Mouse (Mus musculus): ENCODE data around the gene Npm1. TPM values are rescaled to one million over a fixed set of nuclear protein-coding genes. Genes with fewer than 3 reads are reported as not detected.

Gene Npm1
- polyA plus RNA-seq, 1 experiment from 2014 or later, result 506 TPM

- Histone ChIP-seq H3K27me3 (ENCODE audit: control insufficient read depth, insufficient read depth, low read length) (peaks cover 88% of the 10 kb centered on the region), H3K4me2 (ENCODE audit: low read length) (peak overlapping the region; percentile 49), H3K4me1 (ENCODE audit: control insufficient read depth, insufficient read depth, low read length) (peaks cover 20% of the 10 kb centered on the region; the same call in 1 of the 2 replicates), H3K27ac (replicated peaks; ENCODE audit: low read depth, low read length) (no peak overlapping the region), H3K9ac (replicated peaks; ENCODE audit: low read length) (0 out of 2 replicates have a peak overlapping the region, but pooled peaks have one; percentile 20), H3K9me3 (ENCODE audit: control insufficient read depth, low read length) (0 out of 2 replicates have a peak, but pooled peaks cover 6% of the 10 kb centered on the region), H3K36me3 (ENCODE audit: control insufficient read depth, insufficient read depth, low read length) (no peaks in the 10 kb centered on the region), H3K4me3 (replicated peaks; ENCODE audit: low read depth, low read length) (peak overlapping the region; percentile 23)
- ATAC-seq (ENCODE audit: low FRiP score, low TSS enrichment) (no peak), DNase-seq (peak; percentile 78)
- WGBS, result under 1% methylated on average over 76 of the region's 76 CpGs
Measured at GRCm38 (mm10) chr11:33200764-33201625, 38.0 kb upstream of the Npm1 start.

- WGBS, result under 1% methylated on average over 45 of the region's 45 CpGs
- DNase-seq, result peak; percentile 58
- Histone ChIP-seq H3K27me3 (ENCODE audit: control insufficient read depth, insufficient read depth, low read length) (peaks cover 88% of the 10 kb centered on the region), H3K4me2 (ENCODE audit: low read length) (peak overlapping the region; percentile 49), H3K4me1 (ENCODE audit: control insufficient read depth, insufficient read depth, low read length) (peaks cover 20% of the 10 kb centered on the region; the same call in 1 of the 2 replicates), H3K9me3 (ENCODE audit: control insufficient read depth, low read length) (0 out of 2 replicates have a peak, but pooled peaks cover 6% of the 10 kb centered on the region), H3K27ac (replicated peaks; ENCODE audit: low read depth, low read length) (no peak overlapping the region), H3K9ac (replicated peaks; ENCODE audit: low read length) (no peak overlapping the region), H3K4me3 (replicated peaks; ENCODE audit: low read depth, low read length) (peak overlapping the region; percentile 23), H3K36me3 (ENCODE audit: control insufficient read depth, insufficient read depth, low read length) (no peaks in the 10 kb centered on the region)
- ATAC-seq (ENCODE audit: low FRiP score, low TSS enrichment), result no peak
Measured at GRCm38 (mm10) chr11:33199906-33200763, 37.1 kb upstream of the Npm1 start.

- H3K4me3 ChIP-seq (replicated peaks; ENCODE audit: low read depth, low read length), result no peak overlapping the region
Measured at GRCm38 (mm10) chr11:33199117-33199514, 36.1 kb upstream of the Npm1 start.

GRCm38 (mm10) chr11:33198351-33199116, 35.5 kb upstream of the Npm1 start:
- H3K27me3 ChIP-seq (ENCODE audit: control insufficient read depth, insufficient read depth, low read length), result peaks cover 86% of the 10 kb centered on the region
- H3K36me3 ChIP-seq (ENCODE audit: control insufficient read depth, insufficient read depth, low read length), result no peaks in the 10 kb centered on the region
- H3K9ac ChIP-seq (replicated peaks; ENCODE audit: low read length), result no peak overlapping the region
- no peak overlapping the region for H3K27ac ChIP-seq (replicated peaks; ENCODE audit: low read depth, low read length)
- H3K4me3 ChIP-seq (replicated peaks; ENCODE audit: low read depth, low read length), result no peak overlapping the region
- DNase-seq, result no peak
- H3K9me3 ChIP-seq (ENCODE audit: control insufficient read depth, low read length), result 0 out of 2 replicates have a peak, but pooled peaks cover 6% of the 10 kb centered on the region
- ATAC-seq (ENCODE audit: low FRiP score, low TSS enrichment), result no peak
- H3K4me1 ChIP-seq (ENCODE audit: control insufficient read depth, insufficient read depth, low read length), result peaks cover 13% of the 10 kb centered on the region; the same call in 1 of the 2 replicates
- WGBS, result 18% methylated on average over 22 of the region's 22 CpGs
- no peak overlapping the region for H3K4me2 ChIP-seq (ENCODE audit: low read length)

More at GRCm38 (mm10) chr11:33199117-33199514, 36.1 kb upstream of the Npm1 start:
- Histone ChIP-seq H3K9me3 (ENCODE audit: control insufficient read depth, low read length) (0 out of 2 replicates have a peak, but pooled peaks cover 6% of the 10 kb centered on the region), H3K27ac (replicated peaks; ENCODE audit: low read depth, low read length) (no peak overlapping the region), H3K27me3 (ENCODE audit: control insufficient read depth, insufficient read depth, low read length) (peaks cover 82% of the 10 kb centered on the region), H3K9ac (replicated peaks; ENCODE audit: low read length) (no peak overlapping the region), H3K4me2 (ENCODE audit: low read length) (no peak overlapping the region), H3K4me1 (ENCODE audit: control insufficient read depth, insufficient read depth, low read length) (peaks cover 18% of the 10 kb centered on the region; the same call in 1 of the 2 replicates), H3K36me3 (ENCODE audit: control insufficient read depth, insufficient read depth, low read length) (no peaks in the 10 kb centered on the region)
- ATAC-seq (ENCODE audit: low FRiP score, low TSS enrichment) (no peak), DNase-seq (peak; percentile 38)
- 2% methylated on average over 15 of the region's 15 CpGs for WGBS

GRCm38 (mm10) chr11:33197673-33198072, 34.7 kb upstream of the Npm1 start:
- ATAC-seq (ENCODE audit: low FRiP score, low TSS enrichment), result no peak
- Histone ChIP-seq H3K9me3 (ENCODE audit: control insufficient read depth, low read length) (0 out of 2 replicates have a peak, but pooled peaks cover 6% of the 10 kb centered on the region), H3K27me3 (ENCODE audit: control insufficient read depth, insufficient read depth, low read length) (peaks cover 84% of the 10 kb centered on the region), H3K4me2 (ENCODE audit: low read length) (no peak overlapping the region), H3K36me3 (ENCODE audit: control insufficient read depth, insufficient read depth, low read length) (no peaks in the 10 kb centered on the region), H3K27ac (replicated peaks; ENCODE audit: low read depth, low read length) (no peak overlapping the region), H3K9ac (replicated peaks; ENCODE audit: low read length) (no peak overlapping the region), H3K4me1 (ENCODE audit: control insufficient read depth, insufficient read depth, low read length) (0 out of 2 replicates have a peak, but pooled peaks cover 12% of the 10 kb centered on the region), H3K4me3 (replicated peaks; ENCODE audit: low read depth, low read length) (no peak overlapping the region)
- 20% methylated on average over 15 of the region's 15 CpGs for WGBS
- no peak for DNase-seq

- Histone ChIP-seq H3K27me3 (ENCODE audit: control insufficient read depth, insufficient read depth, low read length) (peaks cover 79% of the 10 kb centered on the region), H3K9me3 (ENCODE audit: control insufficient read depth, low read length) (0 out of 2 replicates have a peak, but pooled peaks cover 6% of the 10 kb centered on the region), H3K4me3 (replicated peaks; ENCODE audit: low read depth, low read length) (no peak overlapping the region), H3K9ac (replicated peaks; ENCODE audit: low read length) (no peak overlapping the region), H3K27ac (replicated peaks; ENCODE audit: low read depth, low read length) (no peak overlapping the region), H3K4me1 (ENCODE audit: control insufficient read depth, insufficient read depth, low read length) (0 out of 2 replicates have a peak, but pooled peaks cover 12% of the 10 kb centered on the region), H3K36me3 (ENCODE audit: control insufficient read depth, insufficient read depth, low read length) (no peaks in the 10 kb centered on the region), H3K4me2 (ENCODE audit: low read length) (no peak overlapping the region)
- WGBS, result 26% methylated on average over 13 of the region's 13 CpGs
- DNase-seq (no peak), ATAC-seq (ENCODE audit: low FRiP score, low TSS enrichment) (no peak)
Measured at GRCm38 (mm10) chr11:33197133-33197514, 34.1 kb upstream of the Npm1 start.

GRCm38 (mm10) chr11:33196447-33197132, 33.6 kb upstream of the Npm1 start:
- Histone ChIP-seq H3K4me2 (ENCODE audit: low read length) (no peak overlapping the region), H3K27me3 (ENCODE audit: control insufficient read depth, insufficient read depth, low read length) (peaks cover 73% of the 10 kb centered on the region), H3K9me3 (ENCODE audit: control insufficient read depth, low read length) (0 out of 2 replicates have a peak, but pooled peaks cover 6% of the 10 kb centered on the region), H3K27ac (replicated peaks; ENCODE audit: low read depth, low read length) (no peak overlapping the region), H3K4me3 (replicated peaks; ENCODE audit: low read depth, low read length) (no peak overlapping the region), H3K4me1 (ENCODE audit: control insufficient read depth, insufficient read depth, low read length) (0 out of 2 replicates have a peak, but pooled peaks cover 12% of the 10 kb centered on the region), H3K36me3 (ENCODE audit: control insufficient read depth, insufficient read depth, low read length) (no peaks in the 10 kb centered on the region), H3K9ac (replicated peaks; ENCODE audit: low read length) (no peak overlapping the region)
- WGBS, result 7% methylated on average over 24 of the region's 24 CpGs
- peak; percentile 33 for DNase-seq
- no peak for ATAC-seq (ENCODE audit: low FRiP score, low TSS enrichment)

Data from midbrain, embryonic 14.5 days (tissue).